8 mouse cellular contexts compared by ENCODE assay signal in the genomic region with DNA sequence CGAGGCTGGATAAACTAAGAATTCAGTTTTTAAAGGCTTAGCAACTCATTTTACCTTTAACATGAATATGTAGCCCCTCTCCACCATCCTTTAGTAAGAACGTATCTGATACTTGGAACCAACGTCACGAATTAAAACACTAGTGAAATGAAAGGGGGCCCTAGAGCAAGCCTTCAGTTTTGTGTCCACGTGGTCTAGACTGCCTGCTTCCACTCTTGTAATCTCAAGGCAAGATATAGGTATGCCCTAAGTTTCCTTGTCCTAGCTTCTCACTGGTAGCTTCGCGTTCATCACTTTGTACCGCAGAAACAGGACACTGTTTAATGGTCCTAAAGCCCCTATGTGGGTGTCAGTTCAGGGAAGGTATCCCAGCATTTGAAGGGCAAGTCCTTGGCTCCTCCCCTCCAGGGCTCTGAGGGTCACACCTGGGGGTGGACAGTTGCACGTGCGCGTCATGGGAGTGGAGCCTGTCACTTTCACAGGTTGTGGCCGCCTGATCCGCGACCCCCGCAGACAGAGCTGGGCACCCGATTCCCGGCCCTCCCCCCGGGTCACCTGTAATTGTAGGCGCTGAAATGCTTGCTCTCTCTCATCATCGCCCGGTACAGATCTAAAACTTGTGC. TPM values are rescaled to one million over a fixed set of nuclear protein-coding genes. Genes with fewer than 3 reads are reported as not detected.
DNase-seq lines count a peak whose midpoint lies in the region; ATAC-seq and TF ChIP-seq lines count a peak whose summit lies in the region.

No protein-coding gene starts in this region.

- DNase-seq in MN1 (ENCODE audit: low spot score): peak; percentile 28
- peak; percentile 54 to 58 for DNase-seq in cerebellum, adult 2 months
- DNase-seq in forebrain, postnatal 0 days: peak; percentile 21
- peak; percentile 8 to 42 for DNase-seq in left cerebral cortex, adult 18-20 months (ENCODE audit: low spot score in 2 of 2)
- peak; percentile 20 for DNase-seq in lung, postnatal 36 days
- peak; percentile 46 to 57 for DNase-seq in right cerebral cortex, postnatal 10 days (ENCODE audit: low spot score in 2 of 2)
- DNase-seq in urinary bladder, postnatal 25 days (ENCODE audit: low spot score): peak; percentile 22

- H3K4me3 ChIP-seq in cerebellum, adult 2 months (replicated peaks; ENCODE audit: insufficient read depth, low read depth, low read length): peak overlapping the region; percentile 93
- H3K4me3 ChIP-seq in forebrain, postnatal 0 days (ENCODE audit: low read depth, low read length): peak overlapping the region; percentile 66
- H3K4me3 ChIP-seq in hindbrain, embryonic 13.5 days: peak overlapping the region; percentile 61

- 6% methylated on average over 21 of the region's 21 CpGs for WGBS in cerebellum, adult 2 months
- 5% methylated on average over 21 of the region's 21 CpGs for WGBS in forebrain, postnatal 0 days
- WGBS in hindbrain, embryonic 13.5 days: 8% methylated on average over 21 of the region's 21 CpGs

- no peak; the same call in 1 of the 2 replicates for ATAC-seq in forebrain, postnatal 0 days
- ATAC-seq in hindbrain, embryonic 13.5 days (ENCODE audit: low FRiP score): peak; percentile 41

- H3K4me1 ChIP-seq in cerebellum, adult 2 months (ENCODE audit: control insufficient read depth, insufficient read depth, low read length): no peaks in the 10 kb centered on the region
- H3K4me1 ChIP-seq in forebrain, postnatal 0 days (ENCODE audit: insufficient read depth): no peaks in the 10 kb centered on the region
- H3K4me1 ChIP-seq in hindbrain, embryonic 13.5 days (replicated peaks): peaks cover 21% of the 10 kb centered on the region

- H3K27me3 ChIP-seq in cerebellum, adult 2 months (ENCODE audit: control insufficient read depth, insufficient read depth, low read length): no peaks in the 10 kb centered on the region
- H3K27me3 ChIP-seq in forebrain, postnatal 0 days (ENCODE audit: insufficient read depth, low read length): no peaks in the 10 kb centered on the region
- H3K27me3 ChIP-seq in hindbrain, embryonic 13.5 days: no peaks in the 10 kb centered on the region

- H3K27ac ChIP-seq in cerebellum, adult 2 months (ENCODE audit: insufficient read depth, low read length): no peak overlapping the region
- peak overlapping the region; percentile 40; the same call in 1 of the 2 replicates for H3K27ac ChIP-seq in forebrain, postnatal 0 days (ENCODE audit: low read depth, low read length)
- peak overlapping the region; percentile 96; the same call in 1 of the 2 replicates for H3K27ac ChIP-seq in hindbrain, embryonic 13.5 days

- TF ChIP-seq POLR2A in cerebellum, adult 2 months (IDR thresholded peaks at IDR 0.05; ENCODE audit: borderline replicate concordance, insufficient read depth, low read length): no peak

- H3K4me2 ChIP-seq in forebrain, postnatal 0 days (ENCODE audit: low read depth): peak overlapping the region; percentile 96
- H3K4me2 ChIP-seq in hindbrain, embryonic 13.5 days: peak overlapping the region; percentile 86

- H3K36me3 ChIP-seq in forebrain, postnatal 0 days (ENCODE audit: insufficient read depth): no peaks in the 10 kb centered on the region
- H3K36me3 ChIP-seq in hindbrain, embryonic 13.5 days: no peaks in the 10 kb centered on the region

- TF ChIP-seq CTCF in cerebellum, adult 2 months (IDR thresholded peaks at IDR 0.05; ENCODE audit: borderline replicate concordance, insufficient read depth, low read depth, low read length): no peak
- no peak for TF ChIP-seq CTCF in forebrain, postnatal 0 days (IDR thresholded peaks at IDR 0.05; ENCODE audit: low read depth)

- H3K9me3 ChIP-seq in forebrain, postnatal 0 days (ENCODE audit: low read length): no peaks in the 10 kb centered on the region
- H3K9me3 ChIP-seq in hindbrain, embryonic 13.5 days: no peaks in the 10 kb centered on the region

- peak overlapping the region; percentile 59 for H3K9ac ChIP-seq in forebrain, postnatal 0 days
- peak overlapping the region; percentile 83 for H3K9ac ChIP-seq in hindbrain, embryonic 13.5 days

RNA-seq across cellular contexts. Expression of gene Fars2, which starts 0.6 kb away (rescaled TPM):
- polyA plus RNA-seq in cerebellum, adult 2 months (2012; rRNA removed): 27.1 and 28.4 TPM in 2 replicates
- 29.9 and 33.6 TPM in 2 replicates for total RNA-seq in forebrain, postnatal 0 days (2014; rRNA removed)
- 35.5 and 39.4 TPM in 2 replicates for polyA plus RNA-seq in forebrain, postnatal 0 days (2015; fragmentation: Nextera tagmentation; extraction: Ambion mirVana)
- 28.0 and 33.5 TPM in 2 replicates for polyA plus RNA-seq in hindbrain, embryonic 13.5 days (2015; fragmentation: Nextera tagmentation; extraction: Ambion mirVana)
- 10 to 100 TPM; 39.5 to 43.8 TPM for total RNA-seq in left cerebral cortex, adult 18-20 months (2021)

RNA-seq across cellular contexts. Expression of gene Lyrm4, which starts 0.7 kb away (rescaled TPM):
- 12.4 and 13.2 TPM in 2 replicates for polyA plus RNA-seq in cerebellum, adult 2 months (2012; rRNA removed)
- 16.7 and 19.5 TPM in 2 replicates for total RNA-seq in forebrain, postnatal 0 days (2014; rRNA removed)
- 58.0 and 66.7 TPM in 2 replicates for polyA plus RNA-seq in forebrain, postnatal 0 days (2015; fragmentation: Nextera tagmentation; extraction: Ambion mirVana)
- polyA plus RNA-seq in hindbrain, embryonic 13.5 days (2015; fragmentation: Nextera tagmentation; extraction: Ambion mirVana): 33.6 and 35.7 TPM in 2 replicates
- total RNA-seq in left cerebral cortex, adult 18-20 months (2021): 10 to 100 TPM; 23.6 to 24.2 TPM
